8 mouse cellular contexts compared by ENCODE assay signal in the genomic region with DNA sequence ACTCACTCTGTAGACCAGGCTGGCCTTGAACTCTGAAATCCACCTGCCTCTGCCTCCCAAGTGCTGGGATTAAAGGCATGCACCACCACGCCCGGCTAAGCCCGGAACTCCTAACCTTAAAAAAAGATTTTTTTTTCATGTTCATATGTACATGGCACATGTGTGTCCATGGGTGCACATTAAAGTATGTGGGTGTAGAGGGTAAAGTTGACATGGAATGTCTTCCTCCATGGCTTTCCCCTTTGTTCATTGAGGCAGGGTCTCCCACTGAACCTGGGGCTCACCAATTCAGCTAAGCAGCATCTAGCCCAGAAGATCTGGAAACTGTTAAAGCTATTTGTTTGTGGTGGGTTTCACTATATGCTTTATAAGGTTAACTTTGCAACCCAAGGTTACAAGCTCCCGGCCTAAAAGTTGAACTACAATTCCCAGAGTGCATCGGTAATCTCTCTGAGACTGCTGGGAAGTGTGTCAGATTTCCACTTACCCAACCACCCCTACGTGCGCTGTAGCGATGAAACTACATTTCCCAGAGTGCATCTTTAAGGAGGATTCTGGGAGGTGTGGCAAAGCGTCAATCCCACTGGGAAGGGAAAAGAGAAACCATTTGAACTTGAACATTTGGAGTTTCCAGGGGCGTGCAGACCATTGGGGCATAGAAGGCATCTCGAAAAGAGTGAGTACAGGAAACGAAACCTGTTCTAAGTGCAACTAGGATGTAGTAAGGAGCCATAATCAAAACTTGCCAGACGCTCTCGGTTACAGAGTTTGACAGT. TPM values are rescaled to one million over a fixed set of nuclear protein-coding genes. Genes with fewer than 3 reads are reported as not detected.
DNase-seq lines count a peak whose midpoint lies in the region; ATAC-seq and TF ChIP-seq lines count a peak whose summit lies in the region.

Gene Nudt13, plus strand, starts transcription at position 581 of the 776 bp plus-strand sequence.

- peak within 1 kb of the TSS; percentile 87 for H3K4me3 ChIP-seq in bone marrow, adult 2 months (replicated peaks; ENCODE audit: control insufficient read depth, low read depth, low read length)
- peak within 1 kb of the TSS; percentile 57 for H3K4me3 ChIP-seq in embryonic facial prominence, embryonic 15.5 days (replicated peaks)
- H3K4me3 ChIP-seq in limb, embryonic 14.5 days (replicated peaks; ENCODE audit: low read length) = peak within 1 kb of the TSS; percentile 51
- peak within 1 kb of the TSS; percentile 52 for H3K4me3 ChIP-seq in midbrain, postnatal 0 days (ENCODE audit: low read depth, low read length)

- no peaks in the 10 kb centered on the region for H3K27me3 ChIP-seq in embryonic facial prominence, embryonic 15.5 days
- no peaks in the 10 kb centered on the region for H3K27me3 ChIP-seq in limb, embryonic 14.5 days (ENCODE audit: control insufficient read depth, insufficient read depth, low read length)
- no peaks in the 10 kb centered on the region for H3K27me3 ChIP-seq in midbrain, postnatal 0 days (ENCODE audit: insufficient read depth, low read length)

- WGBS in bone marrow, adult 2 months = 21% methylated on average over 14 of the region's 14 CpGs
- 22% methylated on average over 14 of the region's 14 CpGs for WGBS in embryonic facial prominence, embryonic 15.5 days
- WGBS in limb, embryonic 14.5 days = 23% methylated on average over 14 of the region's 14 CpGs
- 25% methylated on average over 14 of the region's 14 CpGs for WGBS in midbrain, postnatal 0 days

- ATAC-seq in embryonic facial prominence, embryonic 15.5 days (ENCODE audit: insufficient number of reproducible peaks, low FRiP score, low TSS enrichment, low read depth) = peak; percentile 94
- ATAC-seq in limb, embryonic 14.5 days (ENCODE audit: low FRiP score, low read depth) = peak; percentile 98
- ATAC-seq in midbrain, postnatal 0 days (ENCODE audit: low FRiP score) = peak; percentile 94

- TF ChIP-seq POLR2A in bone marrow, adult 2 months (IDR thresholded peaks at IDR 0.05; ENCODE audit: borderline replicate concordance, control insufficient read depth, low read depth, low read length) = no peak
- no peak for TF ChIP-seq POLR2A in limb, embryonic 14.5 days (IDR thresholded peaks at IDR 0.05; ENCODE audit: borderline replicate concordance, extremely low read depth, insufficient read depth, insufficient read length)

- H3K4me2 ChIP-seq in embryonic facial prominence, embryonic 15.5 days (replicated peaks) = peak within 1 kb of the TSS; percentile 57
- H3K4me2 ChIP-seq in limb, embryonic 14.5 days (replicated peaks; ENCODE audit: low read depth, low read length, severe bottlenecking) = peak within 1 kb of the TSS; percentile 67
- H3K4me2 ChIP-seq in midbrain, postnatal 0 days (ENCODE audit: low read depth, low read length, poor library complexity, severe bottlenecking) = peak within 1 kb of the TSS; percentile 58

- no peaks in the 10 kb centered on the region; the same call in none of the 2 replicates for H3K4me1 ChIP-seq in bone marrow, adult 2 months (ENCODE audit: control insufficient read depth, insufficient read depth, low read length)
- H3K4me1 ChIP-seq in embryonic facial prominence, embryonic 15.5 days = 0 out of 2 replicates have a peak, but pooled peaks cover 9% of the 10 kb centered on the region
- peaks cover 5% of the 10 kb centered on the region; the same call in 1 of the 2 replicates for H3K4me1 ChIP-seq in limb, embryonic 14.5 days (ENCODE audit: control insufficient read depth, insufficient read depth, low read length)
- no peaks in the 10 kb centered on the region for H3K4me1 ChIP-seq in midbrain, postnatal 0 days (ENCODE audit: insufficient read depth, low read length)

- no peak within 1 kb of the TSS for H3K27ac ChIP-seq in bone marrow, adult 2 months (ENCODE audit: control insufficient read depth, insufficient read depth, low read depth, low read length, poor library complexity)
- H3K27ac ChIP-seq in embryonic facial prominence, embryonic 15.5 days (replicated peaks) = no peak within 1 kb of the TSS
- no peak within 1 kb of the TSS for H3K27ac ChIP-seq in limb, embryonic 14.5 days (replicated peaks; ENCODE audit: low read depth, low read length)
- H3K27ac ChIP-seq in midbrain, postnatal 0 days (ENCODE audit: low read depth, low read length) = no peak within 1 kb of the TSS

- DNase-seq in 416B (ENCODE audit: low read depth) = peak; percentile 96
- peak; percentile 95 for DNase-seq in heart, adult 8-10 months (ENCODE audit: low spot score)
- DNase-seq in kidney, adult 9 months = peak; percentile 95
- peak; percentile 96 for DNase-seq in limb, embryonic 14.5 days (ENCODE audit: low spot score)
- peak; percentile 98 for DNase-seq in midbrain, postnatal 0 days (ENCODE audit: low spot score)
- DNase-seq in spleen, postnatal 14 days (ENCODE audit: low spot score in 2 of 2) = peak; percentile 30 to 67

- no peaks in the 10 kb centered on the region for H3K9me3 ChIP-seq in embryonic facial prominence, embryonic 15.5 days (replicated peaks)
- no peaks in the 10 kb centered on the region for H3K9me3 ChIP-seq in limb, embryonic 14.5 days (ENCODE audit: control insufficient read depth, low read length)
- H3K9me3 ChIP-seq in midbrain, postnatal 0 days (ENCODE audit: low read length) = no peaks in the 10 kb centered on the region

- peak within 1 kb of the TSS; percentile 50; the same call in 1 of the 2 replicates for H3K9ac ChIP-seq in embryonic facial prominence, embryonic 15.5 days
- H3K9ac ChIP-seq in limb, embryonic 14.5 days (ENCODE audit: low read depth, low read length, severe bottlenecking) = peak within 1 kb of the TSS; percentile 38
- 0 out of 2 replicates have a peak within 1 kb of the TSS, but pooled peaks have one; percentile 33 for H3K9ac ChIP-seq in midbrain, postnatal 0 days (replicated peaks; ENCODE audit: low read length, poor library complexity, severe bottlenecking)

- H3K36me3 ChIP-seq in embryonic facial prominence, embryonic 15.5 days = no peaks in the 10 kb centered on the region
- no peaks in the 10 kb centered on the region for H3K36me3 ChIP-seq in limb, embryonic 14.5 days (ENCODE audit: control insufficient read depth, insufficient read depth, low read length)
- no peaks in the 10 kb centered on the region for H3K36me3 ChIP-seq in midbrain, postnatal 0 days (ENCODE audit: insufficient read depth, low read length)

- TF ChIP-seq CTCF in bone marrow, adult 2 months (IDR thresholded peaks at IDR 0.05; ENCODE audit: control insufficient read depth, insufficient read depth, low read length) = no peak
- no peak for TF ChIP-seq CTCF in midbrain, postnatal 0 days (IDR thresholded peaks at IDR 0.05)

RNA-seq across cellular contexts. Expression of gene Nudt13, which starts in this region (rescaled TPM):
- polyA plus RNA-seq in bone marrow, adult 2 months (2011; ENCODE audit: insufficient read depth, insufficient read length, low replicate concordance, missing spikeins) = 9.8 and 16.9 TPM in 2 replicates
- polyA plus RNA-seq in embryonic facial prominence, embryonic 15.5 days (2015; fragmentation: Nextera tagmentation; extraction: Ambion mirVana) = 16.6 and 22.8 TPM in 2 replicates
- total RNA-seq in heart, adult 8-10 months (2022) = 10 to 100 TPM; 35.5 to 58.5 (median 43.4) TPM
- 23.4 and 30.0 TPM in 2 replicates for polyA plus RNA-seq in limb, embryonic 14.5 days (2012; rRNA removed)
- polyA plus RNA-seq in limb, embryonic 14.5 days (2014; fragmentation: Nextera tagmentation; extraction: Ambion mirVana) = 14.1 and 14.3 TPM in 2 replicates
- 6.9 and 16.2 TPM in 2 replicates for total RNA-seq in midbrain, postnatal 0 days (2014; rRNA removed)
- 11.8 and 12.0 TPM in 2 replicates for polyA plus RNA-seq in midbrain, postnatal 0 days (2015; fragmentation: Nextera tagmentation; extraction: Ambion mirVana)
